Mouse (Mus musculus) c-Kit-positive CD71-negative TER-119-negative erythroid progenitor cells, embryonic 14.5 days (primary cell): Measurements from ENCODE around the gene Pink1.
A peak's percentile ranks its signal among the peaks of the same experiment; 100 is the strongest.
"Not testable (repeated sequence)": the region's sequence is repeated elsewhere in the genome, so short reads cannot be mapped to it uniquely, and the experiment has no call there.

Source experiments
- DNase-seq: peaks from one replicate; pipeline ENCODE4 v3.0.0-alpha.2; 2013; ENCODE audit warnings: low read depth

The Pink1 gene

GRCm38 (mm10) chr4:138342048-138342447, 15.9 kb upstream of the Pink1 start:
- DNase-seq, result no peak

DNA sequence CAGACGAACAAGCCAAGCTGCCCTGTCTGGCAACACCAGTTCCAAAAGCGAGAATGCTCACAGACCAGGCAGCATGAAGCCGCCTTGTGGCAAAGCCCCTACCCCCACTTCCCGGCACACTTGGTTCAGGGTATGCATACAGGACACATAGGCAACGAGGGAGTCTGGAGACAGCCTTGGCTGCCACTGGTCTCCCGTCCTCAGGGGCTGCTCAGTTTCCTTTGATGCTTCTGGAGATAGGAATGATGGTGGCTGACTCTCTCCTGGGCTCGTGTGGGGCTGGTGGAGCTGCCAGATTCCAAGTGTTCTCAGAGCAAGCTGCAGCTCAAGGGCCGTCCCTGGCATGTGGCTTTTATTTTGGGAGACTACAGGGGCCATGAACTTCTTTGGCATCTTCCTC, 15.3 kb upstream of the Pink1 start:
- DNase-seq, result no peak

- no peak for DNase-seq
Observed at GRCm38 (mm10) chr4:138339963-138340362, 13.9 kb upstream of the Pink1 start.

GRCm38 (mm10) chr4:138337341-138337740, 11.2 kb upstream of the Pink1 start:
- no peak for DNase-seq

- DNase-seq, result no peak
Observed at GRCm38 (mm10) chr4:138336876-138337275, 10.8 kb upstream of the Pink1 start.

- no peak for DNase-seq
Observed at GRCm38 (mm10) chr4:138335648-138336047, 9.5 kb upstream of the Pink1 start.

DNA sequence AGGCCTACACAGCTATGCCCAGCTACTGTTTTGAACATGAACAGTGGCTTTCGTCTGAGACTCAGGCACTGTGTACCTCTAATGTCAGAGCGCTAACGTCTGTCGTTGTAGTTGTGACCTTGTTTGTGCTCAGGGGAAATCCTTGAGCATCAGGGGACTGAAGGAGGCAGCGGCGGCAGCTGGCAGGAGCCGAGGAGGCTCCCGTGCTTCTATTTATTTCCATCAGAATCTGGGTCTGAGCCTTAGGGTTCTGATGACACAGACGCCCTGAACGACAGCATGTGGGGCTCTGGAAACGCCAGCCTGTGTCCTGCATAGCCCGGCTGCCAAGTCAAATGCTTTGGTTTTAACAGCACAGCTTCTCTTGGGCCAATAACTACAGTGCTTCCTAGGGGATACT, 8.9 kb upstream of the Pink1 start:
- DNase-seq, result no peak

- no peak for DNase-seq
Observed at GRCm38 (mm10) chr4:138333135-138333534, 7.0 kb upstream of the Pink1 start.

GRCm38 (mm10) chr4:138331647-138332046, 5.5 kb upstream of the Pink1 start:
- DNase-seq, result no peak

DNA sequence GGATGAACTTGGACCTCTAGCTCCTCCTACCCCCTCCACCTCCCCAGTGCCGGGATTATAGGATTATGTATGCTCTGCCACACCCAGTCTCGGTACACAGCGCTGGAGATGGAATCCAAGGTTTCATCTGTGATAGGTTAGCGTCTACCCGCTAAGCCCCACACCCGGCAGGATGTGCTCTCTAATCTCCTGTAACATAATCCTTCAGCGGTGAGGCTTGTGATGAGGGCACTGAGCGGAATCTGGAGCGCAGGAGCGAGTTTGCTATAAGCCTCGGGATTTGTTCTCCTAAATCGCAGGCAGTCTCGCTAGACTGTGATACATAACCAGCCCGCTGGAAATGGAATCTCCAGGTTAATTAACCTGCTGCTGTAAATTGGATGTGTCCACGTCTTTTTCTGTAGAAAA, 4.2 kb upstream of the Pink1 start:
- no peak for DNase-seq

DNA sequence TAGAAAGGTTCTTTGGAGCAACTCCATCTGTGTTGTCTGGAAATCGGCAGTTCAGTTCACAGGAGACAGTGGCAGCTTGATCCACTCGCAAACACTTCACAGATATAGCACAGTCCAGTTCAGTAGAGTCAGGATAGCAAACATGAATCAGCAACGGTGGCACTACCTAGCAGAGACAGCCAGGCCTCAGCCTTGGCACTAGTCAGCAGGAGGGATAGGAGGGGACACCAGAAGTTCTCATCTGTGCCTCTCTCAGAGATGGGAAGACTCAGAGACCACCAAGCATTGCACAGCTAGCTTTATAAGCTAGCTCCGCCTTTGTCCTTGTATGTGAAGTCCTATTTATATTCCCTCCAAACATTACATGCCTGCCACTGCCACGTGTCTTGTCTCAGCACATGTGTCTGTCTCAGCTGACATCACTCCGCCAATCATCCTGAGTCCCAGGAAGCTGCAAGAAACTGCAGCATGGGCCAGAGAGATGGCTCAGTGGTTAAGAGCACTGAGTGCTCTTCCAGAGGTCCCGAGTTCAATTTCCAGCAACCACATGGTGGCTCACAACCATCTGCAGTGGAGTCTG, 1.9 kb upstream of the Pink1 start:
- DNase-seq, result no peak

GRCm38 (mm10) chr4:138327155-138327554, 1.0 kb upstream of the Pink1 start:
- DNase-seq, result not testable (repeated sequence)

DNA sequence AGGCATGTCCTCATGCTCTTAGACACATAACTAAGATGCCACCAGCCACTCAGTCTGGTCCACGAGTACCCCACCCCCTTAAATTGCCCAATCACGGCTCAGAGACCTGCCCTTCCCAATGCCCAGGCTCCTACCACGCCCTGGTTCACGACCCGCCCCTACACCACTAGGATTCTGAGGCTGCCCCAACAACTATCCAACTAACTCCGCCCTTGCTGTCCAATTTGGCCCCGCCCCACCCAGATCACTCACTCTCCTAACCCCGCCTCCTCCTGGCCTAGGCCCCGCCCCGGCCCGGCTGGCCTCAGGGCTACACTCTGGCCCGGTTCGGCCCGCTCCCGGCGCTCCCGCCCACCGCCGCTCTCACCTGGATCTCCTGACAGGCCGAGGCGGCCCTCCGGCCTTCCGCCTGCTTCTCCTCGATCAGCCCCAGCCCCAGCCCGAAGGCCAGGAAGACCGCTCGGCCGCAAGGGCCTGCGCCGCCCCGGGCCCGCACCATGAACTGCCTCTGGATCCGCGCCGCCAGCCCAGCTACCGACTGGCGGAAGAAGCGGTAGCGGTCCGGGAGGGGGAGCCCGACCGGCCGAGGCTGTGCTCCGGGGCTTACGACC, 536 bp downstream of the Pink1 start:
- peak; percentile 85 for DNase-seq

DNA sequence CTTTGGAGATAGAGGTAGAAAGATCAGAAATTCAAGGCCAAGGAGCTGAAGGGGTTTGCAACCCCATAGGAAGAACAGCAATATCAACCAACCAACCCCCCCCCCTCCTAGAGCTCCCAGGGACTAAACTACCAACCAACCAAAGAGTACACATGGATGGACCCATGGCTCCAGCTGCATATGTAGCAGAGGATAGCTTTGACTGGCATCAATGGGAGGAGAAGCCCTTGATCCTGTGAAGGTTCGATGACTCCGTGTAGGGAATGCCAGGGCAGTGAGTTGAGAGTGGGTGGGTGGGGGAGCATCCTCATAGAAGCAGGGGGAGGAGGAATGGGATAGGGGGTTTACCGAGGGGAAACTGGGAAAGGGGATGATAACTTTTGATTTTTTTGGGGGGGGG, 1.7 kb downstream of the Pink1 start:
- no peak for DNase-seq

DNA sequence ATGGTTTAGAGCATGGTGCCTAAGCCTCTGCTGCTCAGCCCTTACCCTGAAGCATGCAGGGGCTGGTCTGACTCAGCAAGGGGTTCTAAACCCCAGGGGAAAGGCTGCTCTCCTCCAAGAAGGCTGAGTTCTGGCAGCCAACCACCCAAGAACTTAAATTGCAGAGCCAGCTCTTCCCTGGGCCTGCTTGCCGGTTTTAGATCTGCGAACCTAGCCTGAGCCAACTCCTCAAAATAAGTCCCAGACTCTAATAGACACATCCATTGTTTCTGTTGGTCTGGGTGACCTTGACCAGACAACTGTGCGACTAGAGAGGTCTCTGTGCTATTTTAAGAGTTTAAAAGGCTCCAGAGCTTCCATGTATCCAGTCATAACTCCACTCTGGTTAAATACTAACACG, 2.4 kb downstream of the Pink1 start:
- no peak for DNase-seq

DNA sequence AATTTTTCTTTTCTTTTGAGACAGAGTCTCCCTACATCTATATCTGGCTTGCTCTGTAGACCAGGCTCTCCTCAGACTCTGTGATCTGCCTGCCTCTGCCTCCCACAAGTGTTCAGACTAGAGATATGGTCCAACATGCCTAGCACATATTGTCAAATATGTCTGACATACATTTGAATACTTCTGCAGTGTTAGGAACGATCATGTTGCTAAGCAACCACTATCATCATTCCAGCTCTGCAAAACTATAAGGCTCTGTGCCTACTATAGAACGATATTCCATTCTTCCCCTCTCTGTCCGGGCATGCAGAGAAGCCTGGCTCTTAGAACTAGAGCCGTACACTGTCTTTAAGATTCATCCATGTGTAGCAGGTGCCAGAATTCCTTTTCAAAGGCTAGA, 3.4 kb downstream of the Pink1 start:
- DNase-seq, result no peak

DNA sequence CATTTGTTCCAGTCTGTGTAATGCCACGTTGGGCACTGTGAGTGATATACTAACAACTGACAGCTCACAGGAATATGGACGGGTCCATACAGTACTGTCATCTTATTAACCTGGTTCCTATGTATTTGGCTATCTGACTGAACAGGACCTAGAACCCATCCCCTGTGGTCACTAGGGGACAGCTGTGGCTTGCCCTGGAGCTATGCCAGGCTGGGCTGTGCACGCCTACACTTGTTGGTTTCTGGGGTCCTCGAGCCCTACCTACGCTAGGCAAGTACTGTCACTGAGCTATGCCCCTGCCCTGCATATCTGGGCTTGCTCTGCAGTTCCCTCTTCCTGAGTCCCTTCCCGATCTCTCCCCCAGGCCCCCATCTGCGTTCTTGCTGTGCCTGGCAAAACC, 4.6 kb downstream of the Pink1 start:
- no peak for DNase-seq

GRCm38 (mm10) chr4:138320711-138321110, 5.4 kb downstream of the Pink1 start:
- DNase-seq, result no peak

GRCm38 (mm10) chr4:138319508-138319907, 6.6 kb downstream of the Pink1 start:
- DNase-seq, result peak; percentile 76

DNA sequence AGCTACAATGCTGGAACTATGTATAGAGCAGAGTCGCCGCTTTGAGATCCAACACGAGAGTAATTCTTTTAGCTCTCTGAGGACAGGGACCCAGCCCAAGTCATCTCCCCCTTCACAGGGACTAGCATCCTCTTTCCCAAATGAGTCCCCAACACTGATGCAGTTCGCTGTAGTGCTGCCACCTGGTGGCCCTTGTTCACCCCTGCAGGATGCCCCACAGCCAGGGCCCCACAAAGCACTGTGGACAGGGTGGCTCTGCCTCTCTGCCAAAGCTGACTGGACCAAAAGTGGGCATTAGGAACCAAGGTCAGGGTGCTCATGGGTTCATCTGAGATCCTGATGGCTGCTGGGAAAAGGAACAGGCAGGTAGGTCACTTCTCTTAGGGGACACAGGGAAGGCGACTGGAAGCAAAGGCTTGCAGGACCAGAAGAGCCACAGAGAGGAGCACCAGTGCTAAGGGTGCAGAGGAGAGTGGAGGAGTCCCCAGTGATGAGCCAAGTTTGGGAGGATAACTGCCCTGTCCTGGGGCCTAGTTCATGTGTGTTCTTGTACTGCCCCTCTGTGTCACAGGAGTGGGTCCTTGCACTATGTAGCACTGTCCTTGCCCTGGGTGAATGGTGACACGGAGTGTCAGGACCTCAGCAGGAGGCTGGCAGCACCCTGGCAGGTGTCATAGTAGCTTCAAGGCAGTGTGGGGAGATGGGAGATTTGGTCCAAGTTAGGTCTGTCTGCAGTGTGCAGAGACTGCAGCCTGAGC, 7.4 kb downstream of the Pink1 start:
- peak; percentile 50 for DNase-seq

DNA sequence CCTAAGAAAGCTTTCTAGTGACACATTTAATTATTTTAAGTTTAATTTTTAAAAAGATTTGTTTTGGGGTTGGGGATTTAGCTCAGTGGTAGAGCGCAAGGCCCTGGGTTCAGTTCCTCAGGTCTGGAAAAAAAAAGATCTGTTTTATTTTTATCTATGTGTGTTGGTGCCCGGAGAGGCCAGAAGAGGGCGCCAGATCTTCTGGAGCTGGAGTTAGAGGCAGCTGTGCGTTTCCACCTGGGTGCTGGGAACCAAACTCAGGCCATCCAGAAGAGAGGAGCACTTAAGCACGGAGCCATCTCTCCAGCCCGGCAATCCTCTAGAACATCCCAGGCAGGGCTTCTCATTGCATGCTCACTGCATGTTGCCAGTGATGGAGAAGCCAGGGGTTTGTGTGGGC, 9.7 kb downstream of the Pink1 start:
- DNase-seq, result no peak

GRCm38 (mm10) chr4:138315781-138316180, 10.3 kb downstream of the Pink1 start:
- no peak for DNase-seq

DNA sequence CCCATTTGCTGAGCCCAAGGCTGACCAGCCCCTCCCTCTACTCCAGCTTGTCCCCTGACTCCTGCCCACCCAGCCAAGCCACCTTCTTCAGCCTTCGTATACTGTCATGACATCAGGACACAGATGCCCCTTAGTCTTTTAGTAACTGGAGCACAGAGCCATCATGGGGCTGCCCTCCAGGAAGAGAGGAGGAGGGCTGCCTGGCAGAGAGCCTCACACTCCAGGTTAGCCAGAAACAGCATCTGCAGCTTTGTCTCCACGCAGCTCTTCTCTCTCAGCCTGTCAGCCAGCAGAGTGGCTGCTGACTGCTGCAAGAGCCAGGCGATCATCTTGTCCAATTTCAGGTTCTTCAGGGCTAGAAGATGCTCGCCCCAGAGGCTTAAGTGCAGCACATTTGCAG, 12.3 kb downstream of the Pink1 start:
- no peak for DNase-seq

GRCm38 (mm10) chr4:138313021-138313420, 13.1 kb downstream of the Pink1 start:
- no peak for DNase-seq
